Mouse (Mus musculus): ENCODE measurements at regions not wholly inside any gene's neighbourhood (a gene's known extent, or its start where the extent isn't known, plus 50 kb on each side); places are given as distances from the start of the nearest gene placed in this dataset.
A peak's percentile ranks its signal among the peaks of the same experiment; 100 is the strongest.
"Not testable (repeated sequence)": the region's sequence is repeated elsewhere in the genome, so short reads cannot be mapped to it uniquely, and the experiment has no call there.

DNA sequence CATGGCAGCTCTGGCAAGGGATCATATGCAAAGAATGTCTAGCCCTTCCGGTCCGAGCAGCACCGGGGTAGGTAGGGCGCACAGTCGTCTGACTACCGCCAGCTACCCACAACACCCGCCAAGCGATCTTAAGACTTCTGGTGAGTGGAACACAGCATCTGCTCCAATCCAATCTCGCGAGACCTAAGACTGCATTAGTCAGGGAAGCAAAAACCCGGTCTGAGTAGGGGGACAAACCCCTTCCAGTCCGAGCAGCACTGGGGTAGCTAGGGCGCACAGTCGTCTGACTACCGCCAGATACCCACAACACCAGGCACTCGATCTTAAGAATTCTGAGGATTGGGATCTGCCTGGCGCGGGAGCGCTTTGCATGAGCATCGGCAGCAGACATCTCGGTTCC lies 57.1 kb downstream of the Nap1l2 start:
- not testable (repeated sequence) for ATAC-seq (replicated peaks; ENCODE audit: low read depth, poor library complexity, severe bottlenecking)

GRCm38 (mm10) chrX:103109181-103109580 lies 77.3 kb downstream of the Nap1l2 start:
- no peak for ATAC-seq (replicated peaks; ENCODE audit: low read depth, poor library complexity, severe bottlenecking)

- peak; percentile 20 for ATAC-seq (replicated peaks; ENCODE audit: low read depth, poor library complexity, severe bottlenecking)
These were observed 118.5 kb downstream of the Nap1l2 start for GRCm38 (mm10) chrX:103067730-103068621.

DNA sequence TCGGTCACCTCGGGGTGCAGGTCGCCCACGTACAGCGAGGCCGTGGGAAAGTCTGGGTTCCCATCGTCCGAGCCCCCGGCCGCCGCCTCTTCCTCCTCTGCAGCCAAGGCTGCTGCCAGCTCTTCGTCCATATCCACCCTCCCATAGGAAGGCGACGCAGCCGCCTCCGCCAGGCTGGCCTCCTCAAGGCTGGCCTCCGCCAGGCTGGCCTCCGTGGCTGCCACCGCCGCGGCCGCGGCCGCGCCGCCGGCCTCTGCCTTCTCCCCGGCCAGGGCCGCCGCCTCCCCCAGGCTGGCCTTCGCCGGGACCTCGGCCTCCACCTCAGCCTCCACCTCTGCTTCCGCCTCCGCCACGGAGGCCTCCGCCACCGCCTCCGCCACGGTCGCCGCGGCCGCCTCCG lies 119.3 kb downstream of the Nap1l2 start:
- not testable (repeated sequence) for ATAC-seq (replicated peaks; ENCODE audit: low read depth, poor library complexity, severe bottlenecking)

DNA sequence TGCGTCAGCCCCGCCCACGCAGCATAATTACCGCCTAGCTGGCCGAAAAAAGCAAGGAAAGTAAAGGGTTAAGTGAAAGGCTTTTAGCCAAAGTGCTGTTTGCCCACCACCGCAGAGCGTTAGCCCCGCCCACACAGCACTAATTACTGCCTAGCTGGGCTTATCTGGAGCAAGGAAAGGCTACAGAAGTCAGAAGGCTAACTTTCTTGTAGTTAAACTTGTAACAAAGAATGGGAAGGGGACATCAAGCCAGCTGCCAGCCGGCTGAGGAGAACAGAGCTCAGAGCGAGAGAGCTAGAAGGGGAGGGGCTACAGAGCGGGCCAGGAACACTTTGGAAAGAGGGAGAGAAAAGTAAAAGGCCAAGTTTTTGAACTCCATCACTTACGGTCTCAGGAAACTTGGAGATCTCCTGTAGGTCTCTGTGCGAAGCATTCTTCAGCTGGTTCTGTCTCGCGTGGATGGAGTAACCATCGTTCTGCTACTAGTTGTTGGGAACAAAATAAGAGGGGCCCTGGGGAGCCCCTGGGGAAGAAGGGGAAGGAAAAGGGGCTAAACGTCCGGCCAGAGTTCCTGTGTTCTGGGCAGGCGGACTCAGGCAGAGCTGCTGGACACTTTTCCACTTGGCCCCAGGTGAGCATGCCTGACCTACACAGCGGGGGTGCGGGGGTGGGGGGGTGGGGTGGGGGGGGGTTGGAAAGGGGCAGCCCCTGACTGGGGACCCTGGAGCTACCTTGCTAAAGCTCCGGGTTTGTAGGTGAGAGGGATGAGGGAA lies 98.3 kb downstream of the 1700018G05Rik start:
- ATAC-seq (replicated peaks; ENCODE audit: low read depth, poor library complexity, severe bottlenecking): peak; percentile 97

- not testable (repeated sequence) for ATAC-seq (replicated peaks; ENCODE audit: low read depth, poor library complexity, severe bottlenecking)
These were observed 97.3 kb downstream of the 1700018G05Rik start for GRCm38 (mm10) chrX:103025495-103025894.

GRCm38 (mm10) chrX:103013425-103014057 lies 85.4 kb downstream of the 1700018G05Rik start:
- ATAC-seq (replicated peaks; ENCODE audit: low read depth, poor library complexity, severe bottlenecking): peak; percentile 40; the same call in 1 of the 2 replicates

- 0 out of 2 replicates have a peak, but pooled peaks have one; percentile 13 for ATAC-seq (replicated peaks; ENCODE audit: low read depth, poor library complexity, severe bottlenecking)
These were observed 84.4 kb downstream of the 1700018G05Rik start for GRCm38 (mm10) chrX:103012298-103013243.

DNA sequence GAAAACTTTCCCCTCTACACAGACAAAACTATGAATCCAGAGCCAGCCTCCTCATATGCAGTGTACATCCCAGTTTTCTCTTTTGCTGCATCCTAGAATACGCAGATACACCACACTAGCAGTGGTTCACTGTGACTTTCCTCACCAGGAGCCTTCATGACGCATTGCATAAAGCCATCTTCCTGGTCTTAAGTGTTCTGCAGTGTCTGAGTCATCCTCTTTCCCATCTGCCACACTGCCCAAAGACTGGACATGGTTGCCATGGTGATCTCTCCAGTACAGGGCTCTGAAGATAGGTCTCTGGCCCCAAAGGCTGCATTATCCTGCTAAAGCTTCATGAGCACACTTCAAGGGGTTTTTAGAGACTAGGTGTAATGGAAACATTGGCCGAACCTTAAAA lies 65.8 kb downstream of the 1700018G05Rik start:
- not testable (repeated sequence) for ATAC-seq (replicated peaks; ENCODE audit: low read depth, poor library complexity, severe bottlenecking)
